Mouse (Mus musculus) embryo, embryonic 10 days (tissue): ENCODE results near the gene Plrg1.

Experiments used
- DNase-seq: peaks from one replicate; pipeline ENCODE4 v3.0.0-alpha.2; 2015; ENCODE audit warnings: low spot score

The Plrg1 gene

DNA sequence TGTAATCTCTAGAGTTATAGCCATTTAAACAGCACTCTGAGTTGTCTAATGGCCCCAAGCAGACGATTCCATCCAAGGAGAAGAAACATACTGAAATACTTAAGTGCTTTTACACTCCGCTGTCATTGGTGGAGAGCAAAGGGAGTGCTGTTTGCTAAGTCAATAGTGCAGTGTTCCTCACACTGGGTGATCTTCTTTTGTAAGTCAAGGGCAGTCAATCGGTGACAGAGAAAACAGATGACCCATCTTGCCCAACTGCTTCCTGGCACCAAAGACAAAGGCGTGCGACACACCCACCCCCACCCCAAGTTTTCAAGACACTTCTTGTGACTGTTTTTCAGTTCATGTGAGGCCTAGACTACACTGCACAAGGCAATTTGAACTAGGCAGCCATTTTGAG is 3.2 kb upstream of the Plrg1 start:
- no peak for DNase-seq

DNA sequence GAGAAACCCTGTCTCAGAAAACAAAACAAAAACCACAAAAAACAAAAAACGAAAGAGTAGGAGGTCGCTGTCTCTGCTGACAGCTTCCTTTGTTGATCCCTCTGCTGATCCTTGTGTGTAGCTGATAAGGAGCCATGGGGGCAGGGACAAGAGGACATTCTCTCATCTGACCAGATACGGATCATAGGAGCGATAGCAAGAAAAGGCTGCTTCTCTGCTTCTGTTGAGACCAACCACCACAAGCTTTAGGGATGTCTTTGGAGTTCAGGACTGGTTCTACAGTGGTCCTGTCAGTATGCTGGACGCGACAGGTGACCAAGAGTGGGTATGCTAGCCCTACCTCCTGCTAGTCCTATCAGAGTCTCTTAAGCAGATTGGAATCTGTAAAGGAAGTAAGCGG is 2.2 kb upstream of the Plrg1 start:
- DNase-seq = no peak

DNA sequence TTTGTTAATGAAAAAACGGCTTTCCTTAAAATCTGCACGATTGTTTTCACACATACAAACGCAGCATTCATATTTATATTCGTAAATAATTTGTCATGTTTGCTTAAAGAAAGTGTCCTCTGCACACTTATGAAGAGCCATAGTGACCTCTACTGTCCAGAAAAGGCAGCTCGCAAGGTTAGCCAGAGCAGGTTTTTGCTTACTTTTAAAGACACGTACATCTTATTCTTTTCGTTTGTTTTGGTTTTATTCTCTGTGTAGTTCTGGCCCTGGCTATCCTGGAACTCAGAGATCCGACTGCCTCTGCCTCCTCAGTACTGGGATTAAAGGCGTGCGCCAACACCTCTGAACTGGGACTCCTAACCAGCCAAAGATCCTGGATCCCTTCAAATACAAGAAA is 1.6 kb upstream of the Plrg1 start:
- peak; percentile 62 for DNase-seq

DNA sequence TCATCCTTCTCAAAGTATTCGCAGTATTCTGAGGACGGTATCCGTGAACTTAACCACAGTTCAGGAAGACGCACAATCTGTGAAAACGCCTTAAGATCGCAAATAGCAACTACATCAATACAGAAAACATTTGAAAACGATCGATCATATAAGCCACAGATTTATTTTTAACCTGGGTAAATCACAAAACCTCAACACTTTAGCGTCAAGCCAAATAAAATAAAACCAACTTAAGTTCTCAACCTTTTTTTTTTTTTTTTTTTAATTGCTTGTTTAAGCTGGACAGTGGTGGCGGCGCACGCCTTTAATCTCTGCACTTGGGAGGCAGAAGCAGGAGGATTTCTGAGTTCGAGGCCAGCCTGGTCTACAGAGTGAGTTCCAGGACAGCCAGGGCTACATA is 563 bp upstream of the Plrg1 start:
- no peak for DNase-seq

DNA sequence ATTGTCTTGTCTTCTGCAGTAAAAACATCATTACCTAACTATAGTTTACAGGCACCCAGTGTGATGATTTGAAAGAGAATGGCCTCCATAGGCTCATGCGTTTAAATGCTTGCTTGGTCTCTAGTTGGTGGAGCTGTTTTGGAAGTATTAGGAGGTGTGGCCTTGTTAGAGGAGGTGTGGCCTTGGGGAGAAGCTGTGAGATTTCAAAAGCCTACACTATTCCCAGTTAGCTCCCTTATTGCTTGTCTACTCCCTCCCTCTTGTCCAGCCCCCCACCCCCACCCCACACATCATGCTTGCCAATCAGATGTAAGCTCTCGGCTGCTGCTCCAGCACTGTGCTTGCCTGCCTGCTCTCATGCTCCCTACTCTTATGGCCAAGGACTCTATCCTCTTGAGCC is 1.7 kb downstream of the Plrg1 start:
- DNase-seq = no peak

DNA sequence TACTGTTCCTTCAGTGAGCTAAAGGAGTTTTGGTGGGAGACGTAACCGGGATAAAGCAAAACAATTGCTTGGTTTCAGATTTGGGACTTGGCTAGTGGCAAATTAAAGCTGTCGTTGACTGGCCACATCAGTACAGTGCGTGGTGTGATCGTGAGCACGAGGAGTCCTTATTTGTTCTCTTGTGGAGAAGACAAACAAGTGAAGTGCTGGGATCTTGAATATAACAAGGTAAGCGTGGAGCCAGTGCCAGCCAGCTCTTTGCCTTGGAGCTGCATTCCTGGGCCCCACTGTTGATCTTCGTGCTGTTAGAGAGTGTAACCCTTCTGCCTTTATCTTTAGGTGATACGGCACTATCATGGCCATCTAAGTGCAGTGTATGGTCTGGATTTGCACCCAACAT is 12.6 kb downstream of the Plrg1 start:
- no peak for DNase-seq

DNA sequence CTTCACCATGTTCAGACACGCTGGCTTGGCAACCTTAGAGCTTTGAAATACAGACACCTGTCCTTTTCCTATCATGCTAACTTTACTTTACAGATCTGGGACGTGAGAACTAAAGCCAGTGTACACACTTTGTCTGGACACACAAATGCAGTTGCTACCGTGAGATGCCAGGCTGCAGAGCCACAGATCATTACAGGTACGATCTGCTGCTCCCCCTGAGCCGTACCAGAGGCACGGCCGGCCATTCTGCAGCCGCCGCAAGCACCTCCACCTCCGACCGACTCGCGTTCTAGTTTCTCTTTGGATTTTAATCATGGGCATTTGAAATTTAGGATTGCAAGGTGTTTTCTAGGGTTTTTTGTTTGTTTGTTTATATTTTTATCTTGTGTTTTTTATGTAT is 13.5 kb downstream of the Plrg1 start:
- no peak for DNase-seq

DNA sequence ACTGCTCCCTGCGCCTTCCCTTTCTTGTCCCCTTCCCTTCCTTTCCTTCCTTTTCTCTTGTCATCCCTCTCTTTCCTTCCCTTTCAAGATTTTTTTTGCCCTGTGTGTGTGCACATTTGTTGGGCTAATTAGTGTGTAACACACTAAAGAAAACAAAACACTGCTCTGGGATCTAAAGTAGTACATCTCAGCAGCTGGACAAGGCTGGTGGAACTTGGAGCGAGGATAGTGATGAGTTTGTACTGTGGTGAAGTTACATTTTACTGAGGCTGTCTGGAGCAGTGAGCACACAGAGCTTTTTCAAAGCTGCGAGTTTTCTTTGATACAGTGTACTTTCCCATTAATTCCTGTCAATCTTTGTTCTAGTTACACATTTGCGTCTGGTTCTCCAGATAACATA is 14.9 kb downstream of the Plrg1 start:
- DNase-seq = no peak

DNA sequence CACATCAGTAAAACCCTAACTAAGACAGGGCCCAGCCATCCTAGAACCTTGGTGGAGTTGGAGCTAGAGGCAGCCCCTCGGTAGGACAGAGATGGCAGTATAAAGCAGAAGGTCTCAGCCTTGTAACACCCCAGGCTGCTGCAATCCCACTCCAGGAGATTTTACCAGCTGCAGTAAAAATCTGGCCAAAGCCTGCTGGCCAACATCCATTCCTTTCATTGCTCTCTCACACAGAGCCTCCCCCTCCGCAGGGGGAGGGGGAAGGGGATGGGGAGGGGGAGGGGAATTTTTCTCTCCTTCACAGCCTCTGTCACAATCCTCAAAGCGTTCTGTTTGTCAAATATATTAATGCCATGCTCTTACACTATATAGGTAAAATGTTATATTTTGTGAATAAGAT is 21.2 kb downstream of the Plrg1 start:
- DNase-seq = no peak

DNA sequence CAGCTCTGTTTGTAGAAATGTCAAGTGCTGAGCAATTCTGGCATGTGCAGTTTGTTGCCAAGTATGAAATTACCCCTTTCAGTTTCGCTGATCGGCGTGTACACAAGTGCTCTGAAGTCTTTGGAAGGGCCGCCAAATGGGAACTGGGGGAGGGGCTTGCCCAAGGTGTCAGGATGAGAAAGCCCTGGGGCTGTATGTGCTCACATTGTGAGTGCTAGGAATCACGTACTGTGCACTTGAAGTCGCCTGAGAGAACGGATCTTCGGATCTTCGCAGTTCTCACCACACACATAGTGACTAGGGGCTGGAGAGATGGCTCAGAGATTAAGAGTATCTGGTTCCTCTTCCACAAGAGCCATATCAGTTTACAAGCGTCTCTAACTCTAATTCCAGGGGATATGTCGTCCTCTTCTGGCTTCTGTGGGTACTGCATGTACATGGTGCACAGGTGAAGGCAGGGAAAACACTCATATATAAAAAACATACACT is 25.3 kb downstream of the Plrg1 start:
- peak; percentile 84 for DNase-seq

DNA sequence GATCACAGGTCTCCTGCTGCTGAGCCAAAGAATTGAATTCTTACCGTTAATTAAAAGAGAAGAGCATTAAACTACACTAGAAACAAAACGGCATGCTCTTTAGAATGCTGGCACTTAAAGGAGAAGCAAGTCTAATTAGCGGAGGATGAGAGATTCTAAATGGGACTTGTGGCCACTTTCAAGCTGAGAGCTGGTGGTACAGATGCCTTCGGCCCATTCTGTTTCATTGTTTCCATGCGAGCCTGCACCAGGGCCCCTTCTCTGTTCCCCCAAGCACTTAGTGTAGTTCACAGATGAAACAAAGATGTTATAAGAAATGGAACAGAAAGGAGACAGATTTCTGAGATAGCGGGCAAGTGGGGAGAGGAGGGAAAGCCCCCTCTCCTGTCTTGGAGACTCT is 42.3 kb downstream of the Plrg1 start:
- DNase-seq = no peak

DNA sequence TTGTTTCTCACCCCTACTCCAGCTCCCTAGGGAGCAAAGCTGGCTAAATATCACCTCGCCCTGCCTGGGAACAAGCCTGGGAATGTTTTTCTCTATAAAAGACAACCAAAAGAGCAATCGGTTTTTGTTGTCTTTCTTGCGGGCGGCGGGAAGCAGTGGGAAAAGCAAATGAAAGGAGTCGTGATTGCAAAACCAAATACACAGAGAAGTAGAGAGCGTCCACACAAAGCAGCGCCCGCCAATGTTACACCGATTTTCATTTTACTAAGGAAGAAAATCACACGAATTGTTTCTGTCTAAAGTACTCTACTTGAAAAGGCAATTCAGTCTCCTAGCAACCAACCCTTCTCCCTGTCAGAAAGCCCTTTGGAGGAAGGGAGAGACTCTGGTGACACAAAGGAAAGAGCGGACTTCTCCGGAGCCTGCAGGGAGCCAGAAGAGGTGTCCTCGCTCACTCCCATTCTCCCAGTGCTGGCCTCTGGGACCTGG is 43.3 kb downstream of the Plrg1 start:
- DNase-seq = peak; percentile 72

DNA sequence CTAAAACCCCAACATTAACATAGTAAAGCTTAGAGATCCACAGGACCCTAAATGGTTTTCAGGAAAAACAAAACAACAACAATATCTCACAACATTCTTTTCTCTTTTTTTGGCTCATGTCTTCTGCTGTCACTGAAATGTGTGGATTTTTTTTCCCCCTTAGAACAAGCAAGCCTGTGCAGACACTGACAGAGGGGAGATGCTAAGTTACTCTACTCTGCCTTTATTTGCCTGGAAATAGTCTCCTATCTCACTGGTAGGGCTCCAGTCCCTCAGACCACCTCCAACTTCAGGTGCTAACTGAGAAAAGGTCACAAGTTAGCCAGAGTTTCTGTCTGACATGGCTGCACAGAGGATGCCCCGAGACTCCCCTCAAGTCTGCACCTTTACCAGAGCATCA is 43.8 kb downstream of the Plrg1 start:
- DNase-seq = no peak

DNA sequence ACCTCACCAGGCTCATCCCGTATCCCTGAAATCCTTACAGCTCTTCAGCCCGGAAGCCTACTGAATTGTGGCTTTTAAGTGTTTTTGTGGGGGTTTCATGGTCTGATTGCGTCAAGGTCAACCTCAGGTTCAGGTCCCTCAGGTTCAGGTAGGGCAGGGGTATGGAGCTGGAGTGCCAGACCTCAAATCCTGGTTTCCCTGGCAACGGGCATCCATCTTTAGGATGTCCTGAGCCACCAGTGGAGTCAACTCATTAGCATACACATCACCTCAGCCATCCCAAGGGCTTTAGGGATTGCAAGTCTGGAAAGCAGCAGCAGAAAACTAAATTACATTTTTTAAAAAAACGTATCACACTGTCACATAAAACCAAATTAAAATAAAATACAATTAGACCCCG is 44.3 kb downstream of the Plrg1 start:
- DNase-seq = no peak

DNA sequence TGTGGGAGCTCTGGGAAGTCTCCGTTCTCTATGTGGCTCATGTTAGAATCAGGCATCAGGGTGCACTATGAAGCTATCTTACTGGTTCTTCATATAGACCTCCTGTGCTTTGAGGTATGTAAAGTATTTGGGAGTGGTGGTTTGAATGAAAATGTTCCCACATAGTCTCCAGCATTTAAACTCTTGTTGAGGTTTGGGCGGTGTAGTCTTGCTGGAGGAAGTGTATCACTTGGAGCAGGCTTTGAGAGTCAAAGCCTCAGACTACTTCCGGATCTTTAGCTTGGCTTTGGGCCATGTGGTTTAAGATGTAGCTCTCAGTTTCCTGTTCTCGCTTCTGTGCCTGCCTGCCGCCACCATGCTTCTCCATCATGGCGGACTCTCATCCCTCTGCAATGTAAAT is 47.0 kb downstream of the Plrg1 start:
- no peak for DNase-seq

DNA sequence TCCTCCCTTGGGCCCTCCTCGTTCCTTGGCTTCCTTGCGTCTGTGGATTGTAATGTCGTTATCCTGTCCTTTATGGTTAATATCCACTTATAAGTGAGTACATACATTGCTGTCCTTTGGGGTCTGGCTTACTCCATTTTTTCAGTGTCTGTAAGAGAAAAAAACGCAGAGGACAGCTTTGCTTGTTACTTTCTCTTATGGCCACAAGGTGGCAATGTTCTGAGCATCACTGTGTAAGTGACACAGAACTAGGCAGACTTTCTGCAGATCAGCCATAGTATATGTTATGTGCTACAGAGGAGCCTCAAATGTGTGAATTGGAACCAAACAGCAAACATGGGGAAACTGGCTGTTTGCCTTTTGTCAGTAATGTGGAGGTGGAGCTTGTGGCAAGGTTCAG is 54.8 kb downstream of the Plrg1 start:
- peak; percentile 80 for DNase-seq

DNA sequence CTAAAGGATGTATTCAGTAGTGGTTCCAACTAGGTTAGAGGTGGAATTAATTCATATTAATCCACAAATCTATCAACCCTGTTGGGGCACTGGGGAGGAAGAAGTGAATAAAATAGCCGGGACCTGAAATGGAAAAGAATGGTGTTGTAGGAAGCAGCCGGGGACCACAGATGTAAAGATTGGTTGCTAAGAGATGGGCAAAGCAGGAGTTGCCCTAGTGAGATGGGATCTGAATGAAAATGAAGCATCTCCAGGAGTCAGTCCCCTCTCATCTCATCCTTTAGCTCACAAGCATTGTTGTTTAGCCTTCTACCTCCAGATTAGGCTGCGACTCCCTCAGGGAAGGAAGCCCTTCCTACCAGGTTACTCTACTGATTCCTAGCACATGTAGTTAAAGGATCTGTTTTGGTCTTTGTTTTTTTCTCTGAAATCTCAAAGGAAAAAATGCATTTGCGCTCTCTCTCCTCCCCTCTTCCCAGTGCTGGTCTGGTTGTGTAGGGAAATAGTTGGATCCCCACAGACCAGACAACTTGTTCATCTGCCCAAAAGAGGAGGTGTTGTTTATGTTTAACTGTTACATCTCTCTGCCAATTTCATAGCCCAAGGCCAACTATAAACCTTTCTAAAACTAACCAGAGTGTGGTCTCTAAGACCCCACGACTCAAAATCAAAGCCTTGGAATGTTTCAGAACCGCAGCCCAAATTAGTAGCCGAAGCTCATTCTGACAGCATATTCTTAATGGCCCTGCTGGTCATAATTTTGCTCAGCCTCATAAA is 56.4 kb downstream of the Plrg1 start:
- no peak for DNase-seq

DNA sequence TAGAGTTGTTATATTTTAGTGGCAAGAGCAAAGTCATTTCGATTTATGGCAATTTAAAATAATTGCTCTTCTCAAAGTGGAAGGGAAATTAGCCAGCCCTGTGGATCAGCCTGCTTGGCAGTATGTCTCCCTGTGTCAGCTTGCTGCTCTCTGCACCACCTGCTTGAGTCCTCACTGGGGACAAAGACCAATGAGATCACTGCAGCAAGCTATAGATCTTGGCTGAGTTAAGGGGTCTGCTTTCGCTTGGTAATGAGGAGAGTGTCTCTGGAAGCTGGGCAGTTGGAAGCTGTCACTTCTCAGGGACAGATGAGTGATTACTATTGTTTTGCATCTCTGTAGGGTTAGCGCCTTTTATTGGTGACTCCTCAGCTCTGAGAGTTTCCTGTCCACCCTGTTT is 57.5 kb downstream of the Plrg1 start:
- DNase-seq = peak; percentile 34

DNA sequence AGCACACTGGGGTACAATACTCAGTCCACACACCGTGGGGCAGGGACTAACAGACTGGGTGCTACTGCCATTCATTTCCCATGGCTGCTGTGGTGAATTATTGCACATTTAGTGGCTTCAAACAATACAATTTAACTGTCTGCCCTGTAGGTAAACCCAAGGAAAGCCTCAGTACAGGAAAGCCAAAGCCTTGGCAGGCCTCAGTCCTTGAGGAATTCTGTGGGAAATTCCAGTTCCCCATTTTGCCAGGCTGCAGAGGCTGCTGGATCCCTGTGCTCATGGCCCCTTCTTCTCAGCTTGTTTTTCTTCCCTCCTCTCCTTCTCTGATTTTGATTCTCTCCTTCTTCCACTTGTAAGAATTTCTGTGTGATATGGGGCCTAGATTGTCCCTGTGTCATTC is 59.6 kb downstream of the Plrg1 start:
- no peak for DNase-seq

DNA sequence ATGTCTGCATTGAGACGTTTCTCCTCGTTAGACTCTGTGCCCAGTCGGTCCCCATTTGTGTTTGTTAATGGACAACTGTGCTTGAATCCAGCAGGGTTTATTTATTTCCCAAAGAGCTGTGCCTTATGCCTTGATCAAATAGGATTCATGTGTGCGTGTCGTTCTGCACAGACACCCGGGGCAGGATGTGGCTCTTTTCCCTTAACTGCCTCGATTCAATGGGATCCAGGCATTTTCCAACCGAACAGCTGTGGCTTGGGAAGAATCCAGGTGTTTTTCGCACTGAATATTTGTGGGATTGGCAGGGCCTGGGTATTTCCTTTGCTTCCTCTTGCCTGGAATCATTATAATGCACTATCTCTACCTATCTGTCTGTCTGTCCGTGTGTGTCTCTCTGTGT is 62.3 kb downstream of the Plrg1 start:
- no peak for DNase-seq
